Mouse (Mus musculus) liver, embryonic 15.5 days (tissue): Measurements from ENCODE around the gene Wbp1l. TPM values are rescaled to one million over a fixed set of nuclear protein-coding genes. Genes with fewer than 3 reads are reported as not detected.

Source experiments
- ATAC-seq: fragments of 200-750 bp; cut with Nextera tagmentation; 2 replicates; pipeline ENCODE4 v1.8.0; 2017; ENCODE audit warnings: moderate number of reproducible peaks, mild to moderate bottlenecking, moderate library complexity; ENCODE audit not compliant: insufficient read depth
- H3K27ac ChIP-seq: fragments of 300-500 bp; sonication (generic); replicated peaks from 2 replicates; pipeline ENCODE4 v1.5.1; 2015; ENCODE audit warnings: mild to moderate bottlenecking, inconsistent platforms
- H3K27me3 ChIP-seq: fragments of 300-500 bp; sonication (generic); 2 replicates; pipeline ENCODE4 v1.6.1; 2015; ENCODE audit warnings: mild to moderate bottlenecking, inconsistent platforms
- H3K36me3 ChIP-seq: fragments of 300-500 bp; sonication (generic); replicated peaks from 2 replicates; pipeline ENCODE4 v1.6.1; 2015; ENCODE audit warnings: moderate library complexity, mild to moderate bottlenecking, inconsistent platforms
- H3K4me1 ChIP-seq: fragments of 300-500 bp; sonication (generic); replicated peaks from 2 replicates; pipeline ENCODE4 v1.6.1; 2015; ENCODE audit warnings: inconsistent platforms
- H3K4me2 ChIP-seq: fragments of 300-500 bp; sonication (generic); 2 replicates; pipeline ENCODE4 v1.6.1; 2015; ENCODE audit warnings: moderate library complexity, mild to moderate bottlenecking, inconsistent platforms
- H3K4me3 ChIP-seq: fragments of 300-500 bp; sonication (generic); replicated peaks from 2 replicates; pipeline ENCODE4 v1.5.1; 2015; ENCODE audit warnings: mild to moderate bottlenecking, inconsistent platforms
- H3K9ac ChIP-seq: fragments of 300-500 bp; sonication (generic); 2 replicates; pipeline ENCODE4 v1.6.1; 2015; ENCODE audit warnings: moderate library complexity, mild to moderate bottlenecking, inconsistent platforms
- H3K9me3 ChIP-seq: fragments of 300-500 bp; sonication (generic); replicated peaks from 2 replicates; pipeline ENCODE4 v1.6.1; 2016; ENCODE audit warnings: inconsistent platforms
- WGBS: fragments of 180-500 bp; shearing (Covaris S2); methylation state at CpG from one replicate; pipeline ENCODE4 v1.1.7; 2015; ENCODE audit warnings: mixed read lengths; ENCODE audit not compliant: insufficient replicate concordance; 5-methylcytosine and 5-hydroxymethylcytosine counted together
- polyA plus RNA-seq: library from polyadenylated mRNA; unstranded; fragments of >200 nt; fragmentation: Nextera tagmentation; extraction: Ambion mirVana; gene quantifications from 2 replicates; pipeline ENCODE4 v1.2.1, GENCODE M21; 2015

Gene Wbp1l
- polyA plus RNA-seq, 1 experiment from 2014 or later = 21.3 TPM

DNA sequence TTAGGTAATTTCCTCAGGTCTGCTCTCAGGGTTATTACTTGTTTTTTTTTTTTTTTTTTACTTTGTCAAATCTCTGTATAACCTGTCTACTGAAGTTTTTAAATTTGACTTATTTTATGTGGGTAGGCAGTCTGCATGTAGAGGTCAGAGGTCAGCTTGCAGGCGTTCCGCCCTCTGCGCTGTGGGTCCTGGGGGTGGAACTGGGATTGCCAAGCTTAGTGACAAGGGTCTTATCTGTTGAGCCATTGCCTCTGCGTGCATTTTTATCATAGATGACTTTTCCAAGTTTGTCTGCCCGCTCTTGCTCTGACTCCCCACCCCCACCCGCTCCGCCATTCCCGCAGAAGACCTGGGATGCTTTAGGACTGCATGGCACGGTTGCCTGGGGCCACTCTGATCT is 36.9 kb downstream of the Wbp1l start:
- no peaks in the 10 kb centered on the region for H3K9me3 ChIP-seq
- H3K4me2 ChIP-seq = 0 out of 2 replicates have a peak overlapping the region, but pooled peaks have one; percentile 2
- no peak overlapping the region for H3K9ac ChIP-seq
- ATAC-seq = peak; percentile 42; the same call in 1 of the 2 replicates
- H3K27ac ChIP-seq = no peak overlapping the region
- H3K36me3 ChIP-seq = peaks cover 9% of the 10 kb centered on the region
- H3K27me3 ChIP-seq = no peaks in the 10 kb centered on the region
- H3K4me1 ChIP-seq = peaks cover 63% of the 10 kb centered on the region
- WGBS = 35% methylated on average over 9 of the region's 9 CpGs
- no peak overlapping the region for H3K4me3 ChIP-seq

DNA sequence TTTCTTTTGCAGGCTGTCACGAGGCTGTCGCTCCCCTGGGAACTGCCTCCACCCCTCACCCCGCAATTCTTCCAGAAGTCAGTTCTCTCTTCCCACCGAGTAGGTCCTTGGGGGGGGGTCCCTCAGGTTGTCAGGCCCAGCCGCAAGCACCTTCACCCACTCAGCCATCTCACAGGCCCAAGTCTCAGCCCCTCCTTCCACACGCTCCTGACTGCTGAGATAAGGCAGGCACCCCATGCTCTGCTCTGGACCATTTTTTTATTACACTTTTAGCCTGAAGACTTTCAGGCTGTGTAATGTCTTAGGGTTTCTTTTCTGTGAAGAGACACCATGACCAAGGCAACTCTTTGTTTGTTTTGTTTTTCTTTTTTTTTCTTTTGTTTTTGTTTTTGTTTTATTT is 38.7 kb downstream of the Wbp1l start:
- Histone ChIP-seq H3K4me3 (no peak overlapping the region), H3K9me3 (no peaks in the 10 kb centered on the region), H3K4me1 (peaks cover 81% of the 10 kb centered on the region), H3K4me2 (no peak overlapping the region), H3K36me3 (peaks cover 5% of the 10 kb centered on the region), H3K9ac (no peak overlapping the region), H3K27ac (0 out of 2 replicates have a peak overlapping the region, but pooled peaks have one; percentile 14), H3K27me3 (no peaks in the 10 kb centered on the region)
- ATAC-seq = 0 out of 2 replicates have a peak, but pooled peaks have one; percentile 28
- 52% methylated on average over 6 of the region's 6 CpGs for WGBS

DNA sequence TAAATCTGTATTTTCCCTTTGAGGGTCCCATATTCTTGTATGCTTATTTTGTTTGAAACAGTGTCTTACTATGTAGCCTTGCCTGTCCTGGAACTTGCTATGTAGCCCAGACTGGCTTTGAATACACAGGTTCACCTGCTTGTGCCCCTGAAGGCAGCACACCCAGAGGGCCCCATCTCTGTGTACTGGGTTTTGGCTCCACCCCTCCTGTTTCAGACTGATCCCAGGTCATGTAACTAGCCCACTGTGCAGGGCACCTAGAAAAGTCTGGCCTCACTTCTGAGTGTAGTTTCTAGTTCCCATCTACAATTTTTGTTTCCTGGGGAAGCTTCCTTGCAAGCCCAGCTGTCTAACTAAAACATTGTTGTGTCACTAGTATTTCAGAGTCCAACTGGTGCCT is 40.2 kb downstream of the Wbp1l start:
- Histone ChIP-seq H3K27me3 (no peaks in the 10 kb centered on the region), H3K4me2 (no peak overlapping the region), H3K27ac (peak overlapping the region; percentile 35; the same call in 1 of the 2 replicates), H3K9ac (no peak overlapping the region), H3K4me1 (peaks cover 81% of the 10 kb centered on the region), H3K4me3 (no peak overlapping the region), H3K36me3 (peaks cover 6% of the 10 kb centered on the region), H3K9me3 (no peaks in the 10 kb centered on the region)
- ATAC-seq = no peak

DNA sequence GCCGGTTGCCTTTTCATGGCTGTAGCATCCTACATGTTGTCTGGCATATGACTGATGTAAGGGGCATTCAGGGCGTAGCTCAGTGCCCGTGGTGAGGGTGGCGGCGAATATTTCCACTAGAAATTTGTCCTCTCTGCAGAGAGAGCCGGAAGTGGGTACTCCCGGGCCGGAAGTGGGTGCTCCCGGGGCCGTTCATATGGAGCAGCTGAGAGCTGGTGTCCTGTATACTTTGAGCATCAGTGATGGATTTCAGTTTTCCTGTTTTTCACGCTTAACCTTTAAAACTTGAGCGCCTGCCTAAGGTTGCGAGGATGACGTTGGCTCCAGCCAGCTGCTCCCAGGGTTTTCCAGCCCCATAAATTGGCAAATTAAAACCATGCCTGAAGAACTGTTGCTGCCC is 40.6 kb downstream of the Wbp1l start:
- WGBS = 73% methylated on average over 14 of the region's 14 CpGs
- H3K4me3 ChIP-seq = no peak overlapping the region
- H3K36me3 ChIP-seq = peaks cover 11% of the 10 kb centered on the region
- no peaks in the 10 kb centered on the region for H3K9me3 ChIP-seq
- no peak for ATAC-seq
- H3K4me1 ChIP-seq = peaks cover 82% of the 10 kb centered on the region
- H3K4me2 ChIP-seq = no peak overlapping the region
- no peaks in the 10 kb centered on the region for H3K27me3 ChIP-seq
- 0 out of 2 replicates have a peak overlapping the region, but pooled peaks have one; percentile 35 for H3K27ac ChIP-seq
- H3K9ac ChIP-seq = no peak overlapping the region

DNA sequence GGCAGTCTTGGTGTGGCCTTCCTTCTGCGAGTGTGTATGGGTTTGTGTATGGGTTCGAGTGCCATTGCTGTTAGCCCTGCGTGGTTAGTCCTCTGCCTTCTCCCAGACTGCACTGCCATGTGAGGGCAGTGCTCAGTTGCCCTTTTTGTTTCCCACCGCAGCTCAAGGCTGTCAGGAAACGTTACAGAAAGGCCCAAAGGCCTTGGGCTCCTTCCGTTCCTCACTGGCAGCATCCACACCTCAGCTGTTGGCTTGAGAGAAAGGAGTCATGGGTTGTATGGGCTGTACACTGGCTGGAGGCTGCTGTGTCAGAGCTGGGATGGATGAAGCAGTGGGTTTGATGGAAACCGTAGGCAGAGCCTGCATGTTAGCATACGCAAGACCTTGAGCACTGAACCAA is 41.9 kb downstream of the Wbp1l start:
- H3K4me1 ChIP-seq = peaks cover 84% of the 10 kb centered on the region
- H3K27me3 ChIP-seq = no peaks in the 10 kb centered on the region
- H3K4me3 ChIP-seq = no peak overlapping the region
- H3K27ac ChIP-seq = no peak overlapping the region
- peaks cover 20% of the 10 kb centered on the region for H3K36me3 ChIP-seq
- no peaks in the 10 kb centered on the region for H3K9me3 ChIP-seq
- no peak for ATAC-seq
- H3K4me2 ChIP-seq = no peak overlapping the region
- no peak overlapping the region for H3K9ac ChIP-seq
- WGBS = 74% methylated on average over 8 of the region's 8 CpGs

DNA sequence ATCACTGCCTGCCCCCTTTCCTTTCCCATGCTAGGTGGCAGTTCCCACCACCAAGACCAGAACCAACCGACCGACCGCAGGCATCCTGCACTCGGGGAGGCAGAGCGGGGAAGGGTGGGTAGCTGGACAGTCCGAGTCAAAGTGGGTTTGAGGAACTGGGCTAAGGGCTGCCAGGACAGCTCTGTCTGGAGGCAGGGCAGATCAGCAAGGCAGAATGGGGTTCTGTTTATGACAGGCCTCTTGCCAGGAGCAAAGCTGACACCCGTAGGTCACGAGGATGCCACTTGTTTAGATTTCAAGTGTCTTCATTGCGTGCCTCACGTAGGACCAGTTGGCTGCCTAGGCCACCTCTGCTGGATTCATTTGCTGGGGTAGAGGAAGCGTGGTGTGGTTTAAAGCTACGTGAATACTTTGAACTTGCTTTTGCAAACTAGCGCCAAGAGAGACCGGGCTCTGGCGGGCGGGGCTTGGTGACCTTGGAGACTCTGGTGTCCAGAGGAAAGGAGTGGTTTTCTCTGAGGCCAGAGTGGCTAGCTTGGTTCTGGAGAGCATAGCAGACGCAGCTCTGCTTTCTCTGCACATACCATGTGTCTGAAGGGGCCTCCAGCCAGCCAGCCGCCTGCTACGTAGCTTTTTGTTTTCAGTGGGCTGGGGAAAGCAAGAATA is 42.7 kb downstream of the Wbp1l start:
- Histone ChIP-seq H3K9me3 (no peaks in the 10 kb centered on the region), H3K4me1 (peaks cover 84% of the 10 kb centered on the region), H3K27me3 (no peaks in the 10 kb centered on the region), H3K9ac (no peak overlapping the region), H3K4me2 (no peak overlapping the region), H3K4me3 (no peak overlapping the region), H3K27ac (peak overlapping the region; percentile 26; the same call in 1 of the 2 replicates), H3K36me3 (peaks cover 25% of the 10 kb centered on the region)
- ATAC-seq = no peak; the same call in 1 of the 2 replicates
- 53% methylated on average over 19 of the region's 19 CpGs for WGBS

DNA sequence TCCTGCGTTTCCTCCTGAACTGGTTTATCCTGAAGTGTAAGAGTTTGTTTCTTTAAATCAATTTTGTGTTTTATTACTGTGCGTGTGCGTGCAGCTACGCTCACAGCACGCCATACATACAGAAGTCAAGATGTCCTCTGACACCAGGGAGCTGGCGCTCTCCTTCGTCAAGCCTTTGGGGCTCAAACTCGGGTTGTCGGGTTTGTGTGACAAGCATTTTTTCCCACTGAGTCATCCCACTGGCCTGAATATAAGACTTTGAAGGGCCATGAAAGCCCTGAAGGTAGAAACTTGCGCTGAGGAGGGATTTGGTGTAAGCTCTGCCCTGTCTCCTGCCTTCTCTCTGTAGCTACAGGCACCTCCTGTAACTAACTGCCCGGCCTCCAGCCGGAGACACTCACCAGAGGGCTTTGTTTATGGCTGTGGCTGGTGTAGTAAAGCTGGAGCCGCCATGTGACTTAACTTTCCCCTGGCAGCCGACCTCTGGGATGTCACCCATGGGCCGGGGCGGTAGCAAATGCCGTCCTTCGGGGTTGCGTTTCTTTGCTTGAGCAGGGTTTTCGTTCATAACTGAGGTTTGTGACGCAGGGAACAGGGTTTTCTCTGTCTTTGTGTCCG is 43.4 kb downstream of the Wbp1l start:
- 81% methylated on average over 22 of the region's 22 CpGs for WGBS
- Histone ChIP-seq H3K4me2 (no peak overlapping the region), H3K9ac (no peak overlapping the region), H3K4me1 (peaks cover 80% of the 10 kb centered on the region), H3K4me3 (no peak overlapping the region), H3K9me3 (no peaks in the 10 kb centered on the region), H3K36me3 (peaks cover 25% of the 10 kb centered on the region), H3K27me3 (no peaks in the 10 kb centered on the region), H3K27ac (no peak overlapping the region)
- ATAC-seq = no peak

DNA sequence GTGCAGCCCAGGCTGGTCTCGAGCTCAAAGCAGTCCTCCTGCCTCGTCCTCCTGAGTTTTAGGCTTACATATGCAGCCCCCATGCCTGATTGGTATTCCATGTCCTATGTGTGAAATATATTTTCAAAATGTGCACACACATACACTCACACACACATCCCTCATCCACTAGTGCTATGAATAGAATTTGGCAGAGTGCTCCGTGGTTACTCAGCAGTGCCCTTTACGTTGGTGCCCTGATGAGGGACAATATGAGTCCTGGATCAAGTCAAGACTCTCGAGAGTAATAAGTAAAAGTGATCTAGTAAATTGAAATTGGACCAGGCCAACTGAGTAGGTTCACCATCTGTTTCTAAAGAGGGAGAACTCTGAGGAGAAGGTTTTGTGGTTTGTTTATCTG is 44.4 kb downstream of the Wbp1l start:
- Histone ChIP-seq H3K4me3 (no peak overlapping the region), H3K4me2 (no peak overlapping the region), H3K27me3 (no peaks in the 10 kb centered on the region), H3K27ac (no peak overlapping the region), H3K9me3 (no peaks in the 10 kb centered on the region), H3K36me3 (peaks cover 22% of the 10 kb centered on the region), H3K4me1 (peaks cover 72% of the 10 kb centered on the region), H3K9ac (no peak overlapping the region)
- WGBS = 68% methylated on average over 5 of the region's 5 CpGs
- ATAC-seq = no peak

DNA sequence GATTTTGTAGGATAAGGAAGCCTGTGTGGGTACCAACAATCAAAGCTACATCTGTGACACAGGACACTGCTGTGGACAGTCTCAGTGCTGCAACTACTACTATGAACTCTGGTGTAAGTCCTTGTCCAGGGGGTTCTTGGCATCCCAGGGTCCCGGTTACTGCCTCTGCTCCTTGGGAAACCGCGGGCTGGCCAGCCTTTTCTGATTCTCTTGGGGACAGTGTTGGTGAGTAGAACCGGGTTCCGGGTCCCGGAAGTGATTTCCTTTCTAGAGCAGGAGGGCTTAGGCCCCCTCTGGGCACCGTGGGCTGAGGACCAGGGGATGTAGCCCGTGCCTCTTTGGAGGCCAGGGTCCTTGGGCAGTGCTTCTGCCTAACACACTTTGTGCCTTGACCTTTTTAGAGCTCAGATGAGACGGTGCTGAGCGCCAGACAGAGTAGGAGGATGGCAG is 45.5 kb downstream of the Wbp1l start:
- Histone ChIP-seq H3K4me2 (no peak overlapping the region), H3K36me3 (peaks cover 32% of the 10 kb centered on the region), H3K27ac (peak overlapping the region; percentile 45), H3K9me3 (no peaks in the 10 kb centered on the region), H3K4me1 (peaks cover 67% of the 10 kb centered on the region), H3K4me3 (no peak overlapping the region), H3K27me3 (no peaks in the 10 kb centered on the region), H3K9ac (no peak overlapping the region)
- WGBS = 76% methylated on average over 10 of the region's 10 CpGs
- 0 out of 2 replicates have a peak, but pooled peaks have one; percentile 6 for ATAC-seq

DNA sequence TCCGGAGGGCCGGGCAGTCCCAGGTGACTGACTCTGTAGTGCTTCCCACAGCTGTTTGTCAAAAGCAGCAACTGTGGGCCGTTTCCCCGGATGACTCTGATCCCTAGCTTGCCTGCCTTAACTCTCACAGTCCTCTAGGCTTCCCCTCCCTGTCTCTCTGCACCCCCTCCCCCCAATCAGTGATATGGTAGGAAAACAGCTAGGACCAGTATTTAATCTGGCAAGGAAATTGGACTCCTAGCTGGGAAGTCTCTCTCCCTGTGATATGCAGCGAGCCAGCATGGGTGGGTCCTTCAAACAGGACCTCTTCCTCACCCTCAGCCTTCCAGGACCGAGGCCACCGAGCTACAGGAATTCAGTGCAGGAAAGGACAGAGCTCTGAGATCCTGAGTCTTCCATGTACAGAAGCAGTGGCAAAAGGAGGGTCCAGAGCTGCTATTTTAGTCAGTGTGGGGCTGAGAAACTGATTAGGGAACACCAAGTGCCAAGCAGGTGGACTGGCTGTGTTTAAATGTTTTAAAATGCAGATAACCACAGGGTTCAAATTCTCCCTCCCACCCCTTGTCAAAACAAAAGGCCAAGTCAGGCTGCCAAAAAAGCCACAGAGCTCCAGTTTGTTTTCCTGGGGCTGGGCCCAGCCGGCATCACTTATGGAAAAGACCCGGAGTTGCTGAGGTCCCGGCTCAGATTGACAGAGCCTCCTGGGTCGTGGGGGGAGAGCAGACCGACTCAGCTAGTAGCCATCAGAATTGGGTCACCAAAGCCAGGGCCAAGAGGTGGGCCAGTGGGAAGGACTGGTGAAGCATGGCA is 46.1 kb downstream of the Wbp1l start:
- H3K9me3 ChIP-seq = no peaks in the 10 kb centered on the region
- peaks cover 61% of the 10 kb centered on the region for H3K4me1 ChIP-seq
- WGBS = 64% methylated on average over 12 of the region's 12 CpGs
- peaks cover 32% of the 10 kb centered on the region for H3K36me3 ChIP-seq
- peak; percentile 7; the same call in 1 of the 2 replicates for ATAC-seq
- H3K4me2 ChIP-seq = no peak overlapping the region
- H3K4me3 ChIP-seq = no peak overlapping the region
- no peaks in the 10 kb centered on the region for H3K27me3 ChIP-seq
- peak overlapping the region; percentile 45 for H3K27ac ChIP-seq
- H3K9ac ChIP-seq = no peak overlapping the region

DNA sequence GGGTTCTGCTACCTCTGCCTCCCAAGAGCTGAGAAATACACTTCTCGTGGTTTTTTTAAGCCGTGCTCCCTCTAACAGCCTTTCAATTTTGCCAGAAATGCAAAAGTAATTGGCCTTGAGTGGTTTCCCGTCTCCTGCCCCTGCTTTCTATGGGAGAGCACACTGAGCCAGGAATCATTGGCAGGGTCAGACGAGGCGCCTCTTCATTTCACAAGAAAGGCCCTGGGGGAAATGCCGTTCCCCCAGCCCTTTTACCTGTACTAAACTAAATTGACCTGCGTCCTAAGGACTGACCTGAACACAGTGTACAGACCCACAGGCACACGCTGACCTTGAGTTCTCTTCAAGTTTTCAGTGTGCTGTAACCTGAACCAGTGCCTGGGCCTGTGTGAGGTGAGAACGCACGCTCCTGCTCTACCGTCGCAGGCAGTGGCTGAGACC is 47.2 kb downstream of the Wbp1l start:
- 80% methylated on average over 12 of the region's 12 CpGs for WGBS
- no peak overlapping the region; the same call in 1 of the 2 replicates for H3K27ac ChIP-seq
- ATAC-seq = no peak
- no peaks in the 10 kb centered on the region for H3K9me3 ChIP-seq
- H3K4me3 ChIP-seq = no peak overlapping the region
- H3K4me2 ChIP-seq = no peak overlapping the region
- no peak overlapping the region for H3K9ac ChIP-seq
- H3K36me3 ChIP-seq = peaks cover 32% of the 10 kb centered on the region
- no peaks in the 10 kb centered on the region for H3K27me3 ChIP-seq
- peaks cover 52% of the 10 kb centered on the region for H3K4me1 ChIP-seq
